30 mouse cellular contexts compared by ENCODE assay signal in genomic region chr2:122731456-122731855, GRCm38 (mm10). TPM values are rescaled to one million over a fixed set of nuclear protein-coding genes. Genes with fewer than 3 reads are reported as not detected.
A peak's percentile ranks its signal among the peaks of the same experiment; 100 is the strongest.
DNase-seq lines count a peak whose midpoint lies in the region; ATAC-seq lines count a peak whose summit lies in the region.
"Had no signal": no experiment of that assay in that cellular context is flagged by ENCODE, and none has a peak within 500 bp of the region (broad histone marks: within the 10 kb centered on the region; RNA-seq: fewer than 3 reads in every experiment).

No protein-coding gene starts in this region.

- DNase-seq in intestine, embryonic 14.5 days (ENCODE audit: low spot score): peak; percentile 32
- peak; percentile 93 for DNase-seq in 3T3-L1 (ENCODE audit: low read depth, low spot score)
- peak; percentile 21 for DNase-seq in MN1 (ENCODE audit: low spot score)
- DNase-seq in fibroblast of lung, adult 2 months (ENCODE audit: low read depth): peak; percentile 20
- no peak for DNase-seq in gastrocnemius, postnatal 14 days
- no peak for DNase-seq in cerebellum, postnatal 14 days
- DNase-seq: adrenal gland, adult 8-10 months; cerebellum, adult 8-10 months; cerebellum, postnatal 36 days; gastrocnemius, adult 2 months; heart, postnatal 36 days; kidney, adult 18-20 months; kidney, postnatal 36 days; lung, postnatal 36 days; retina, postnatal 1 day; right cerebral cortex, postnatal 14 days; thymus, postnatal 14 days had no signal

- peaks cover 3% of the 10 kb centered on the region; the same call in 1 of the 2 replicates for H3K27me3 ChIP-seq in intestine, embryonic 14.5 days (replicated peaks; ENCODE audit: control insufficient read depth, insufficient read depth, low read length)
- H3K27me3 ChIP-seq in intestine, embryonic 16.5 days (replicated peaks; ENCODE audit: control insufficient read depth, insufficient read depth, low read length): no peaks in the 10 kb centered on the region

- H3K4me1 ChIP-seq in intestine, embryonic 14.5 days (replicated peaks; ENCODE audit: control insufficient read depth, insufficient read depth, low read length): no peaks in the 10 kb centered on the region
- H3K4me1 ChIP-seq in intestine, embryonic 16.5 days (ENCODE audit: control insufficient read depth, insufficient read depth, low read length): no peaks in the 10 kb centered on the region
- H3K4me1 ChIP-seq: embryonic facial prominence, embryonic 13.5 days; heart, embryonic 15.5 days; hindbrain, embryonic 12.5 days; limb, embryonic 12.5 days; midbrain, embryonic 12.5 days; neural tube, embryonic 15.5 days; stomach, embryonic 15.5 days had no signal

- WGBS in intestine, embryonic 14.5 days: 62% methylated on average over 2 of the region's 2 CpGs
- WGBS in intestine, embryonic 16.5 days: 70% methylated on average over 2 of the region's 2 CpGs

- no peak for ATAC-seq in intestine, embryonic 14.5 days (replicated peaks; ENCODE audit: low FRiP score, low TSS enrichment, low read depth)
- ATAC-seq in intestine, embryonic 16.5 days: no peak
- ATAC-seq: forebrain, embryonic 16.5 days; hindbrain, postnatal 0 days had no signal

- no peak overlapping the region for H3K4me3 ChIP-seq in intestine, embryonic 14.5 days (ENCODE audit: low read depth, low read length)
- H3K4me3 ChIP-seq in intestine, embryonic 16.5 days (ENCODE audit: low read length): no peak overlapping the region
- H3K4me3 ChIP-seq: embryonic facial prominence, embryonic 13.5 days; gastrocnemius, adult 2 months; heart, embryonic 15.5 days; hindbrain, embryonic 12.5 days; layer of hippocampus, adult 2 months; left cerebral cortex, adult 2 months; limb, embryonic 12.5 days; midbrain, embryonic 12.5 days; neural tube, embryonic 15.5 days; stomach, embryonic 15.5 days had no signal

- H3K9ac ChIP-seq in intestine, embryonic 14.5 days (ENCODE audit: low read length): no peak overlapping the region
- H3K9ac ChIP-seq in intestine, embryonic 16.5 days (ENCODE audit: low read depth, low read length): no peak overlapping the region
- H3K9ac ChIP-seq: embryonic facial prominence, embryonic 13.5 days; heart, embryonic 15.5 days; hindbrain, embryonic 12.5 days; limb, embryonic 12.5 days; midbrain, embryonic 12.5 days; neural tube, embryonic 15.5 days; stomach, embryonic 15.5 days had no signal

- H3K9me3 ChIP-seq in intestine, embryonic 14.5 days (ENCODE audit: control insufficient read depth, low read length): no peaks in the 10 kb centered on the region
- no peaks in the 10 kb centered on the region for H3K9me3 ChIP-seq in intestine, embryonic 16.5 days (ENCODE audit: control insufficient read depth, low read length)
- H3K9me3 ChIP-seq: embryonic facial prominence, embryonic 13.5 days; heart, embryonic 15.5 days; hindbrain, embryonic 12.5 days; limb, embryonic 12.5 days; midbrain, embryonic 12.5 days; neural tube, embryonic 15.5 days; stomach, embryonic 15.5 days had no signal

- no peak overlapping the region for H3K4me2 ChIP-seq in intestine, embryonic 14.5 days (ENCODE audit: low read length)
- no peak overlapping the region for H3K4me2 ChIP-seq in intestine, embryonic 16.5 days (ENCODE audit: low read depth, low read length)
- H3K4me2 ChIP-seq: embryonic facial prominence, embryonic 13.5 days; heart, embryonic 15.5 days; hindbrain, embryonic 12.5 days; limb, embryonic 12.5 days; liver, embryonic 11.5 days; midbrain, embryonic 12.5 days; neural tube, embryonic 15.5 days; stomach, embryonic 15.5 days had no signal

- no peak overlapping the region for H3K27ac ChIP-seq in intestine, embryonic 14.5 days (ENCODE audit: low read depth)
- no peak overlapping the region for H3K27ac ChIP-seq in intestine, embryonic 16.5 days (ENCODE audit: low read length)
- H3K27ac ChIP-seq: embryonic facial prominence, embryonic 13.5 days; gastrocnemius, adult 2 months; heart, embryonic 15.5 days; hindbrain, embryonic 12.5 days; hindbrain, postnatal 0 days; layer of hippocampus, adult 2 months; left cerebral cortex, adult 2 months; limb, embryonic 12.5 days; midbrain, embryonic 12.5 days; neural tube, embryonic 15.5 days; stomach, embryonic 15.5 days had no signal

- intact Hi-C loops in gastrocnemius, postnatal 14 days (cut with DNase I; ENCODE audit: low total_unique reads): no loop called here

- H3K36me3 ChIP-seq in intestine, embryonic 14.5 days (ENCODE audit: control insufficient read depth, insufficient read depth, low read length): no peaks in the 10 kb centered on the region
- H3K36me3 ChIP-seq in intestine, embryonic 16.5 days (ENCODE audit: control insufficient read depth, insufficient read depth, low read length): no peaks in the 10 kb centered on the region
- H3K36me3 ChIP-seq: embryonic facial prominence, embryonic 13.5 days; heart, embryonic 15.5 days; hindbrain, embryonic 12.5 days; limb, embryonic 12.5 days; midbrain, embryonic 12.5 days; neural tube, embryonic 15.5 days; stomach, embryonic 15.5 days had no signal

RNA-seq across cellular contexts. Expression of gene Bloc1s6, which starts 6.8 kb away (rescaled TPM):
- polyA plus RNA-seq in intestine, embryonic 14.5 days (2014; fragmentation: Nextera tagmentation; extraction: Ambion mirVana): 49.6 and 53.9 TPM in 2 replicates
- polyA plus RNA-seq in intestine, embryonic 16.5 days (2015; fragmentation: Nextera tagmentation; extraction: Ambion mirVana): 51.9 and 54.4 TPM in 2 replicates
- 10 to 100 TPM; 16.8 to 19.3 TPM for total RNA-seq in gastrocnemius, postnatal 14 days (2021)

RNA-seq across cellular contexts. Expression of gene Slc30a4, which starts 29.0 kb away (rescaled TPM):
- polyA plus RNA-seq in intestine, embryonic 14.5 days (2014; fragmentation: Nextera tagmentation; extraction: Ambion mirVana): 13.7 and 14.6 TPM in 2 replicates
- polyA plus RNA-seq in intestine, embryonic 16.5 days (2015; fragmentation: Nextera tagmentation; extraction: Ambion mirVana): 8.1 and 10.1 TPM in 2 replicates
- 10 to 100 TPM; 13.1 to 14.8 TPM for total RNA-seq in gastrocnemius, postnatal 14 days (2021)

RNA-seq across cellular contexts. Expression of gene Sqor, which starts 33.6 kb away (rescaled TPM):
- 13.9 and 17.7 TPM in 2 replicates for polyA plus RNA-seq in intestine, embryonic 14.5 days (2014; fragmentation: Nextera tagmentation; extraction: Ambion mirVana)
- polyA plus RNA-seq in intestine, embryonic 16.5 days (2015; fragmentation: Nextera tagmentation; extraction: Ambion mirVana): 40.1 and 44.8 TPM in 2 replicates
- total RNA-seq in gastrocnemius, postnatal 14 days (2021): 10 to 100 TPM in 1 of 2 experiments, 1 to 10 TPM in 1; 9.0 to 12.6 TPM

Comparison
In these comparisons a context has a peak if more than half of its experiments do, and no peak if none do; other contexts are left out.
1. DNase-seq: peak in intestine, embryonic 14.5 days (single experiment), 3T3-L1 (single experiment), MN1 (single experiment) and fibroblast of lung, adult 2 months (single experiment); none in gastrocnemius, postnatal 14 days (single experiment) and cerebellum, postnatal 14 days (0 of 2).